Mouse (Mus musculus) midbrain, embryonic 16.5 days (tissue): ENCODE data around the gene Cav3. TPM values are rescaled to one million over a fixed set of nuclear protein-coding genes. Genes with fewer than 3 reads are reported as not detected.

Experiments
- ATAC-seq: fragments of 200-750 bp; cut with Nextera tagmentation; 2 replicates; pipeline ENCODE4 v1.8.0; 2017; ENCODE audit warnings: moderate TSS enrichment
- H3K27ac ChIP-seq: fragments of 300-500 bp; sonication (generic); 2 replicates; pipeline ENCODE4 v1.5.1; 2014; ENCODE audit warnings: mild to moderate bottlenecking, low read length, mixed read lengths
- H3K27me3 ChIP-seq: fragments of 300-500 bp; sonication (generic); 2 replicates; pipeline ENCODE4 v1.6.1; 2014; ENCODE audit warnings: low read depth, low read length, mixed read lengths; ENCODE audit not compliant: control insufficient read depth, insufficient read depth
- H3K36me3 ChIP-seq: fragments of 300-500 bp; sonication (generic); 2 replicates; pipeline ENCODE4 v1.6.1; 2014; ENCODE audit warnings: mild to moderate bottlenecking, low read length, moderate library complexity, mixed read lengths; ENCODE audit not compliant: control insufficient read depth, insufficient read depth
- H3K4me1 ChIP-seq: fragments of 300-500 bp; sonication (generic); 2 replicates; pipeline ENCODE4 v1.6.1; 2014; ENCODE audit warnings: mild to moderate bottlenecking, low read length, mixed read lengths; ENCODE audit not compliant: control insufficient read depth, insufficient read depth
- H3K4me2 ChIP-seq: fragments of 300-500 bp; sonication (generic); 2 replicates; pipeline ENCODE4 v1.6.1; 2014; ENCODE audit warnings: mild to moderate bottlenecking, low read length, mixed read lengths
- H3K4me3 ChIP-seq: fragments of 300-500 bp; sonication (generic); 2 replicates; pipeline ENCODE4 v1.5.1; 2014; ENCODE audit warnings: low read depth, mild to moderate bottlenecking, low read length, moderate library complexity, mixed read lengths
- H3K9ac ChIP-seq: fragments of 300-500 bp; sonication (generic); 2 replicates; pipeline ENCODE4 v1.6.1; 2014; ENCODE audit warnings: low read depth, low read length, mixed read lengths
- H3K9me3 ChIP-seq: fragments of 300-500 bp; sonication (generic); replicated peaks from 2 replicates; pipeline ENCODE4 v1.6.1; 2014; ENCODE audit warnings: mild to moderate bottlenecking, low read length, mixed read lengths; ENCODE audit not compliant: control insufficient read depth, poor library complexity, severe bottlenecking
- WGBS: fragments of 180-500 bp; shearing (Covaris S2); extraction: QIAGEN DNeasy Blood & Tissue Kit; methylation state at CpG from one replicate; pipeline ENCODE4 v1.1.7; 2014; 5-methylcytosine and 5-hydroxymethylcytosine counted together
- polyA plus RNA-seq: library from polyadenylated mRNA; unstranded; fragments of >200 nt; fragmentation: Nextera tagmentation; extraction: Ambion mirVana; gene quantifications from 2 replicates; pipeline ENCODE4 v1.2.1, GENCODE M21; 2015

Gene Cav3
- polyA plus RNA-seq, 1 experiment from 2014 or later = 0.16 TPM

GRCm38 (mm10) chr6:112491521-112491920 is 32.2 kb downstream of the Cav3 start:
- no peak for ATAC-seq
- Histone ChIP-seq H3K27me3 (peaks cover 33% of the 10 kb centered on the region), H3K4me2 (no peak overlapping the region), H3K4me1 (peaks cover 18% of the 10 kb centered on the region), H3K9ac (no peak overlapping the region), H3K9me3 (no peaks in the 10 kb centered on the region), H3K27ac (no peak overlapping the region), H3K4me3 (no peak overlapping the region), H3K36me3 (no peaks in the 10 kb centered on the region)
- WGBS = 72% methylated on average over 8 of the region's 8 CpGs

- Histone ChIP-seq H3K27ac (no peak overlapping the region), H3K27me3 (peaks cover 27% of the 10 kb centered on the region), H3K9ac (no peak overlapping the region), H3K9me3 (no peaks in the 10 kb centered on the region), H3K4me2 (no peak overlapping the region), H3K4me3 (no peak overlapping the region), H3K36me3 (no peaks in the 10 kb centered on the region), H3K4me1 (peaks cover 18% of the 10 kb centered on the region)
- 90% methylated on average over 6 of the region's 6 CpGs for WGBS
- no peak for ATAC-seq
Measured at GRCm38 (mm10) chr6:112492656-112493055, 33.4 kb downstream of the Cav3 start.

- peaks cover 18% of the 10 kb centered on the region for H3K4me1 ChIP-seq
- H3K27ac ChIP-seq = no peak overlapping the region
- H3K9ac ChIP-seq = no peak overlapping the region
- no peaks in the 10 kb centered on the region for H3K36me3 ChIP-seq
- no peaks in the 10 kb centered on the region for H3K9me3 ChIP-seq
- ATAC-seq = no peak
- H3K27me3 ChIP-seq = peaks cover 21% of the 10 kb centered on the region
- no peak overlapping the region for H3K4me3 ChIP-seq
- 90% methylated on average over 9 of the region's 9 CpGs for WGBS
- H3K4me2 ChIP-seq = no peak overlapping the region
Measured at GRCm38 (mm10) chr6:112493371-112493770, 34.1 kb downstream of the Cav3 start.

GRCm38 (mm10) chr6:112494620-112495081 is 35.3 kb downstream of the Cav3 start:
- 45% methylated on average over 10 of the region's 10 CpGs for WGBS
- no peak for ATAC-seq
- no peaks in the 10 kb centered on the region for H3K9me3 ChIP-seq

GRCm38 (mm10) chr6:112495219-112495618 is 35.9 kb downstream of the Cav3 start:
- ATAC-seq = no peak
- Histone ChIP-seq H3K4me3 (no peak overlapping the region), H3K9me3 (no peaks in the 10 kb centered on the region), H3K9ac (no peak overlapping the region), H3K36me3 (no peaks in the 10 kb centered on the region), H3K27ac (no peak overlapping the region), H3K4me1 (peaks cover 4% of the 10 kb centered on the region), H3K27me3 (peaks cover 5% of the 10 kb centered on the region), H3K4me2 (no peak overlapping the region)
- 50% methylated on average over 4 of the region's 4 CpGs for WGBS

More at GRCm38 (mm10) chr6:112494620-112495081, 35.3 kb downstream of the Cav3 start:
- H3K4me1 ChIP-seq = peaks cover 9% of the 10 kb centered on the region
- no peak overlapping the region for H3K4me3 ChIP-seq
- no peaks in the 10 kb centered on the region for H3K36me3 ChIP-seq
- peaks cover 10% of the 10 kb centered on the region for H3K27me3 ChIP-seq
- H3K27ac ChIP-seq = no peak overlapping the region
- no peak overlapping the region for H3K9ac ChIP-seq
- H3K4me2 ChIP-seq = no peak overlapping the region

GRCm38 (mm10) chr6:112496291-112497060 is 37.2 kb downstream of the Cav3 start:
- WGBS = 61% methylated on average over 8 of the region's 8 CpGs
- H3K4me2 ChIP-seq = no peak overlapping the region
- no peak overlapping the region for H3K27ac ChIP-seq
- H3K4me3 ChIP-seq = no peak overlapping the region
- no peaks in the 10 kb centered on the region for H3K4me1 ChIP-seq
- ATAC-seq = no peak
- H3K9ac ChIP-seq = no peak overlapping the region
- H3K36me3 ChIP-seq = no peaks in the 10 kb centered on the region
- H3K9me3 ChIP-seq = no peaks in the 10 kb centered on the region
- no peaks in the 10 kb centered on the region; the same call in 1 of the 2 replicates for H3K27me3 ChIP-seq

- H3K27me3 ChIP-seq = no peaks in the 10 kb centered on the region
- no peak overlapping the region for H3K9ac ChIP-seq
- H3K36me3 ChIP-seq = no peaks in the 10 kb centered on the region
- no peak for ATAC-seq
- H3K27ac ChIP-seq = no peak overlapping the region
- H3K4me1 ChIP-seq = no peaks in the 10 kb centered on the region
- no peaks in the 10 kb centered on the region for H3K9me3 ChIP-seq
- 92% methylated on average over 2 of the region's 2 CpGs for WGBS
- H3K4me3 ChIP-seq = no peak overlapping the region
- no peak overlapping the region for H3K4me2 ChIP-seq
Measured at GRCm38 (mm10) chr6:112497456-112497855, 38.2 kb downstream of the Cav3 start.

- Histone ChIP-seq H3K27ac (no peak overlapping the region), H3K4me1 (no peaks in the 10 kb centered on the region), H3K36me3 (no peaks in the 10 kb centered on the region), H3K9me3 (no peaks in the 10 kb centered on the region), H3K4me3 (no peak overlapping the region), H3K27me3 (no peaks in the 10 kb centered on the region), H3K9ac (no peak overlapping the region), H3K4me2 (no peak overlapping the region)
- WGBS = 83% methylated on average over 3 of the region's 3 CpGs
- ATAC-seq = no peak
Measured at GRCm38 (mm10) chr6:112498716-112499115, 39.4 kb downstream of the Cav3 start.

- H3K9ac ChIP-seq = no peak overlapping the region
- H3K9me3 ChIP-seq = no peaks in the 10 kb centered on the region
- H3K4me2 ChIP-seq = no peak overlapping the region
- no peak overlapping the region for H3K4me3 ChIP-seq
- 87% methylated on average over 2 of the region's 2 CpGs for WGBS
- no peaks in the 10 kb centered on the region for H3K4me1 ChIP-seq
- no peaks in the 10 kb centered on the region for H3K36me3 ChIP-seq
- ATAC-seq = no peak
- H3K27ac ChIP-seq = no peak overlapping the region
- H3K27me3 ChIP-seq = no peaks in the 10 kb centered on the region
Measured at GRCm38 (mm10) chr6:112499456-112499855, 40.2 kb downstream of the Cav3 start.
